Mouse (Mus musculus) ES-E14 (cell line): Measurements from ENCODE around the gene Wfdc15b. TPM values are rescaled to one million over a fixed set of nuclear protein-coding genes. Genes with fewer than 3 reads are reported as not detected.

Experiments used
- DNase-seq: peaks from one replicate; pipeline ENCODE4 v3.0.0-alpha.2; 2013; ENCODE audit warnings: low read depth, low spot score
- H3K27ac ChIP-seq: 2 replicates; pipeline ENCODE4 v1.5.1; 2012; ENCODE audit warnings: low read depth, mild to moderate bottlenecking, low read length, moderate library complexity, mixed read lengths; ENCODE audit not compliant: poor library complexity, insufficient read depth, severe bottlenecking
- H3K36me3 ChIP-seq: 2 replicates; pipeline ENCODE4 v1.6.1; 2012; ENCODE audit warnings: mild to moderate bottlenecking, low read length, moderate library complexity, mixed read lengths; ENCODE audit not compliant: control insufficient read depth, poor library complexity, insufficient read depth, severe bottlenecking
- H3K4me1 ChIP-seq, 2 experiments: fragments of 150-350 bp in 1 of 2; sonication (generic) in 1 of 2; 2 replicates each; pipeline ENCODE4 v1.6.1; 2012; ENCODE audit warnings: low read length in 2 of 2, mild to moderate bottlenecking in 1 of 2, mixed read lengths in 1 of 2; ENCODE audit not compliant: control insufficient read depth in 2 of 2, insufficient read depth in 2 of 2, poor library complexity in 1 of 2
- H3K4me3 ChIP-seq, 2 experiments: fragments of 150-350 bp in 1 of 2; sonication (generic) in 1 of 2; 2 replicates each; pipeline ENCODE4 v1.5.1; 2012; ENCODE audit warnings: low read length in 2 of 2, low read depth in 1 of 2, mild to moderate bottlenecking in 1 of 2, mixed read lengths in 1 of 2; ENCODE audit not compliant: insufficient read depth in 1 of 2, poor library complexity in 1 of 2, severe bottlenecking in 1 of 2
- H3K9ac ChIP-seq: 2 replicates; pipeline ENCODE4 v1.6.1; 2012; ENCODE audit warnings: low read depth, mild to moderate bottlenecking, low read length, mixed read lengths; ENCODE audit not compliant: poor library complexity, insufficient read depth, severe bottlenecking
- H3K9me3 ChIP-seq: fragments of 150-350 bp; sonication (generic); 2 replicates; pipeline ENCODE4 v1.6.1; 2012; ENCODE audit warnings: low read depth, mild to moderate bottlenecking, low read length; ENCODE audit not compliant: control insufficient read depth, insufficient read depth
- CHD2 ChIP-seq: IDR thresholded peaks from 2 replicates; pipeline ENCODE4 v1.6.1; 2014; ENCODE audit warnings: mild to moderate bottlenecking, low read depth, low read length, inconsistent platforms
- HCFC1 ChIP-seq: IDR thresholded peaks from 2 replicates; pipeline ENCODE4 v1.6.1; 2012; ENCODE audit warnings: low read length, inconsistent platforms, borderline replicate concordance; ENCODE audit not compliant: insufficient read depth
- MAFK ChIP-seq: IDR thresholded peaks from 2 replicates; pipeline ENCODE4 v1.6.1; 2014; ENCODE audit warnings: mild to moderate bottlenecking, low read depth, low read length, inconsistent platforms; ENCODE audit not compliant: insufficient read depth
- ZC3H11A ChIP-seq: IDR thresholded peaks from 2 replicates; pipeline ENCODE4 v1.6.1; 2012; ENCODE audit warnings: low read depth, mild to moderate bottlenecking, inconsistent platforms, low read length, borderline replicate concordance
- ZNF384 ChIP-seq: IDR thresholded peaks from 2 replicates; pipeline ENCODE4 v1.6.1; 2012; ENCODE audit warnings: low read depth, low read length, inconsistent platforms
- in situ Hi-C, 2 experiments: fragments of 600-800 bp; cut with MboI; formaldehyde crosslinking; loops; one replicate each; pipeline ENCODE4 v1.15.1; 2025; ENCODE audit warnings: low sequenced_read_pairs in 2 of 2, inconsistent platforms in 1 of 2; ENCODE audit not compliant: unreplicated experiment in 2 of 2
- total RNA-seq: library from RNA; depleted of rRNA; stranded (reverse); fragments of 300-350 nt; gene quantifications from 2 replicates; pipeline ENCODE4 v1.2.3, GENCODE M21; 2012; rRNA removed

The Wfdc15b gene
- total RNA-seq, 1 experiment, result not detected

DNA sequence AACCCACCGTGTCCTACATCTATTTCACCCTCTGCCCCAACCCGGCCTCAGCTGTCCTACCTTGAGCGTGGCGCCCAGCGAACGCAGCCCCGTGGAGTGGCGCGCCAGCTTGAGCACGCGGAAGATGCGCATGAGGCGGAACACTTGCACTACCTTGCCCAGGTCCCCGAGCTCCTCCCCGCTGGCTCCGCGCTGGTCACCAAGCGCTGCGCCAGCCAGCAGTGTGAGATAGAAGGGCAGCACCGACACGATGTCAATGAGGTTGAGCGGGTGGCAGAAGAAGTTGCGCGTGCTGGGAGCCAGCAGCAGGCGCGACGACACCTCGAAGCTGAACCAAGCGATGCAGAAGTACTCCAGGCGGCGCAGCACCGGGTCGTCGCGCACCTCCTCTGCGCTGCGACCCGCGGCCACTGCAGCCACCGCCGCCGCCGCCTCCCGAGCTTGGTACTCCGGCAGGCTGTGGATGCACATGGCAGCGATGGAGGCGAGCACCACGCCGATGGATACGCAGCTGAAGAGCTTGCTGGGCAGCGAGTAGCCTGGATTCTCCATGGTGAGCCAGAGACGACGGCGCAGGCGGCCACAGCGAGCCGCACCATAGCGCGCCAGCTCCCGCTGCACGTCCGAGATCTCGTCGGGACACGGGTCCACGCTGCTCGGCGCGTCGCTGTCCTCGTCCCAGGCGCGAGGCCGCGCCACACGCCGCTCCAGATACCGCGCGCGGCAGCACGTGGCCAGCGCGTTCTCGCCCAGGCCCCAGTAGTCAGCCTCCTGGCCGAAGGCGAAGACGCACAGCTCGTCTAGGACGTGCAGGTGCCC is 53.5 kb downstream of the Wfdc15b start:
- Histone ChIP-seq H3K4me3 (peak overlapping the region; percentile 29 to 48), H3K4me1 (0 out of 4 replicates have a peak, but pooled peaks cover 0 to 3% of the 10 kb centered on the region in 2 experiments), H3K36me3 (no peaks in the 10 kb centered on the region), H3K9ac (peak overlapping the region; percentile 4; the same call in 1 of the 2 replicates), H3K9me3 (no peaks in the 10 kb centered on the region), H3K27ac (no peak overlapping the region)
- in situ Hi-C loops, result no loop called here
- TF ChIP-seq HCFC1 (no peak), ZC3H11A (no peak), ZNF384 (no peak), CHD2 (no peak), MAFK (no peak)
- peak; percentile 35 for DNase-seq

DNA sequence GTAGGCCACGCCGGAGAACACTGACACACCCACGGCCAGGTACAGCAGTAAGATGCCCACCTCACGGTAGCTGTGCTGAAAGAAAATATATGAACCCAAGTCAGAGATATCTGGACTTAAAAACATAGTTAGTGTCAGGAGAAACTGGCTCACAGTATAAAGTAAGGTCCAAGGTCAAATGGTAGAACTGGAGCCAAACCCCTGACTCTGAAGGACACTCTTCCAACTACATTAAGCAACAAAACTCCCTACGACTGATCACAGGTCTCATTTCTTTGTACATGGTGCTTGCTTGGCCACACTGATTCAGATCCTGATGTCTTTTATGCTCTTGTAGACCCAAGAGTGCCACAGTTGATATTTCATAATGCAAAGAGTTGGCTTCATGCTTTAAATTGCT is 56.5 kb downstream of the Wfdc15b start:
- Histone ChIP-seq H3K9me3 (no peaks in the 10 kb centered on the region), H3K27ac (no peak overlapping the region), H3K9ac (no peak overlapping the region), H3K4me3 (no peak overlapping the region), H3K36me3 (no peaks in the 10 kb centered on the region), H3K4me1 (0 out of 4 replicates have a peak, but pooled peaks cover 0 to 3% of the 10 kb centered on the region in 2 experiments)
- DNase-seq, result no peak
- TF ChIP-seq CHD2 (no peak), ZC3H11A (no peak), HCFC1 (no peak), ZNF384 (no peak), MAFK (no peak)
- in situ Hi-C loops, result no loop called here

Other genes with a start within 250 kb of the Wfdc15b start
- 44.3 and 65.9 TPM in 2 replicates for gene Ywhab, start 226.7 kb downstream of the Wfdc15b start, total RNA-seq
- 0.16 TPM in 1 of 2 replicates, not detected in the other for gene Pabpc1l, start 196.2 kb downstream of the Wfdc15b start, total RNA-seq
- gene Stk4, start 151.3 kb downstream of the Wfdc15b start, total RNA-seq, result 51.1 and 58.5 TPM in 2 replicates
- 40.8 and 41.5 TPM in 2 replicates for gene Tomm34, start 150.5 kb downstream of the Wfdc15b start, total RNA-seq
- gene Kcns1, start 50.5 kb downstream of the Wfdc15b start, total RNA-seq, result 0.80 and 0.90 TPM in 2 replicates
- gene Wfdc5, start 38.9 kb downstream of the Wfdc15b start, total RNA-seq, result not detected in 2 replicates
- not detected in 2 replicates for gene Wfdc12, start 31.1 kb downstream of the Wfdc15b start, total RNA-seq
- gene Wfdc15a, start 21.5 kb downstream of the Wfdc15b start, total RNA-seq, result 4.4 and 11.9 TPM in 2 replicates
- not detected in 2 replicates for gene Svs2, start 16.8 kb upstream of the Wfdc15b start, total RNA-seq
- not detected in 2 replicates for gene Svs3b, start 35.0 kb upstream of the Wfdc15b start, total RNA-seq
- not detected in 2 replicates for gene Svs4, start 56.8 kb upstream of the Wfdc15b start, total RNA-seq
- gene Svs3a, start 67.6 kb upstream of the Wfdc15b start, total RNA-seq, result not detected in 2 replicates
- gene Svs6, start 95.1 kb upstream of the Wfdc15b start, total RNA-seq, result not detected in 2 replicates
- not detected in 2 replicates for gene Svs5, start 111.1 kb upstream of the Wfdc15b start, total RNA-seq
- gene Slpi, start 167.4 kb upstream of the Wfdc15b start, total RNA-seq, result not detected in 2 replicates
- gene Rbpjl, start 181.5 kb upstream of the Wfdc15b start, total RNA-seq, result 0.04 TPM in 1 of 2 replicates, not detected in the other
- gene Matn4, start 183.5 kb upstream of the Wfdc15b start, total RNA-seq, result 1.7 and 2.3 TPM in 2 replicates
- 102 and 172 TPM in 2 replicates for gene Sdc4, start 222.2 kb upstream of the Wfdc15b start, total RNA-seq
- gene Sys1, start 235.3 kb upstream of the Wfdc15b start, total RNA-seq, result 47.6 and 51.1 TPM in 2 replicates
- 2.1 TPM in 1 of 2 replicates, not detected in the other for gene Gm20458, start 239.3 kb upstream of the Wfdc15b start, total RNA-seq